Mouse (Mus musculus): ENCODE results near the gene Ebi3. TPM values are rescaled to one million over a fixed set of nuclear protein-coding genes. Genes with fewer than 3 reads are reported as not detected.
A peak's percentile ranks its signal among the peaks of the same experiment; 100 is the strongest.

Gene Ebi3
- polyA plus RNA-seq (2014; fragmentation: Nextera tagmentation; extraction: Ambion mirVana) = 1.8 and 2.2 TPM in 2 replicates

DNA sequence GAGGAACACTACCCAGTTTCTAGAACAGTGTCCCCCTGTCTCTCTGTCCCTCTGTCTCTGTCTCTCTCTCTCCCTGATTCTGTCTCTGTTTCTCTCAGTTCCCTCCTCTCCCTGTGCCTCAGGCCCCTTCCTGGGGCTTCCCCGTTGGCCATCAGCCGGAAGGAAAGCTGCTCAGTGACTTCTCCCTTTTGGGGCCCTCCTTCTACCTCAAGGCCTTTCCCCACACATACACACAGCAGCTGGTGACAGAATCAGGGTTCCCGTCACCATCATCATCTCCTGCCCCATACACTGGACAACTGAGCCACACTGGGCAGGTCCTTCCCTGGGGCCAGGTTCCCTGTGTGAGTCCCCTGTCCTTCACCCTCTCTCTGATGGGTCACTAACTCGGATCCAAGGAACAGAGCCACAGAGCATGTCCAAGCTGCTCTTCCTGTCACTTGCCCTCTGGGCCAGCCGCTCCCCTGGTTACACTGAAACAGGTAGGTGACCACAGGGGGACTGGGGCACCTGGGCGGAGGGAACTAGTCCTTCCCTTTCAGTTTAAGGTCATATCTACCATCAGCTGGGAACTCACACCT lies at the start of gene Ebi3:
Gene Ebi3 (plus strand): TSS at position 194 of the 581 bp plus-strand sequence.
- H3K9ac ChIP-seq (replicated peaks; ENCODE audit: low read length) = no peak within 1 kb of the TSS
- no peak within 1 kb of the TSS for H3K27ac ChIP-seq (replicated peaks; ENCODE audit: low read depth, low read length)
- no peaks in the 10 kb centered on the region for H3K4me1 ChIP-seq (ENCODE audit: control insufficient read depth, insufficient read depth, low read length)
- H3K27me3 ChIP-seq (ENCODE audit: control insufficient read depth, insufficient read depth, low read length) = peaks cover 2% of the 10 kb centered on the region; the same call in 1 of the 2 replicates
- H3K9me3 ChIP-seq (replicated peaks; ENCODE audit: control insufficient read depth, low read length) = no peaks in the 10 kb centered on the region
- no peak within 1 kb of the TSS for H3K4me2 ChIP-seq (ENCODE audit: low read depth, low read length)
- no peaks in the 10 kb centered on the region for H3K36me3 ChIP-seq (replicated peaks; ENCODE audit: control insufficient read depth, insufficient read depth, low read depth, low read length)
- 71% methylated on average over 6 of the region's 6 CpGs for WGBS
- ATAC-seq (replicated peaks; ENCODE audit: insufficient number of reproducible peaks, low FRiP score, low TSS enrichment, low read depth) = no peak
- no peak within 1 kb of the TSS for H3K4me3 ChIP-seq (ENCODE audit: low read depth, low read length)
- no peak for DNase-seq (ENCODE audit: low spot score)

DNA sequence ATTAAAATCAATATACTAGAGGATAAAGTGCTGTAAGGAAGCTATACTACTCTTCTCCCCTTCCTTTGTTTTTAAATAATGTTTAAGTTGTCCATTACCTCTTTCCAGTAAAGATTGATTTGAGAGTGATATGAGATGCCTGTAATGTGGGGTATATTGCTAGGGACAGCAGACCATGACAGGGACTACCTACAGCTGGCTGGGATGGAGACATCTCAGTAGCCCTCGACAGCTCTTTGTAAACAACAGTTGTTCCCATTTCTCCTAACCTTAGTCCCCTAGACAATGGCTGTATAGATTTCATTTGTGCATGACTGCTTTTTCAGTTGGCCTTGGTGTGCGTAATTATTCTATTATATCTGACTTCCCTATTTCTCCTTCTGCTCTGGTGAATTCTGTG lies 49.4 kb upstream of the Ebi3 start:
- WGBS = 84% methylated on average over 2 of the region's 2 CpGs

DNA sequence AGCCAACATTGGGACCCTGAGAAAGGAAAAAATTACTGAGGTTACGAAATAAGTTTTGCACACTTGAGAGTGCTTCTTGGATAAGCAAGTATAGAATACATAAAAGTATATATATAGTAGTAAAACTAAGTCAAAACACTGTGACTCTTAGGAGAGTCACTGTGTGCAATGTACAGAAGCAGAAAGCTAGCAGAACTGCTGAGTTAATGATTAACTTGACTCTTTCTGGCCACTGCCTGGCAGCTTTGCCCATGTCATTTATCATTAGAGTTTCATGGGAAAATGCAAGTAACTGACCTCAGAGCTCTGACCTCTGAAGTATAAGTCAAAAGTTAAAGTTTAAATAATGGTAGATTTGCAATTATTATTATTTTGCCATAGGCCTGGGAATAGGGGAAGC lies 48.8 kb upstream of the Ebi3 start:
- ATAC-seq (replicated peaks; ENCODE audit: insufficient number of reproducible peaks, low FRiP score, low TSS enrichment, low read depth) = no peak
- H3K4me2 ChIP-seq (ENCODE audit: low read depth, low read length) = no peak overlapping the region
- no peaks in the 10 kb centered on the region for H3K9me3 ChIP-seq (replicated peaks; ENCODE audit: control insufficient read depth, low read length)
- H3K36me3 ChIP-seq (replicated peaks; ENCODE audit: control insufficient read depth, insufficient read depth, low read depth, low read length) = no peaks in the 10 kb centered on the region
- no peaks in the 10 kb centered on the region for H3K27me3 ChIP-seq (ENCODE audit: control insufficient read depth, insufficient read depth, low read length)
- no peak overlapping the region for H3K4me3 ChIP-seq (ENCODE audit: low read depth, low read length)
- no peak overlapping the region for H3K9ac ChIP-seq (replicated peaks; ENCODE audit: low read length)
- WGBS = 87% methylated on average over 1 of the region's 1 CpGs
- no peak for DNase-seq (ENCODE audit: low spot score)
- no peak overlapping the region for H3K27ac ChIP-seq (replicated peaks; ENCODE audit: low read depth, low read length)
- H3K4me1 ChIP-seq (ENCODE audit: control insufficient read depth, insufficient read depth, low read length) = no peaks in the 10 kb centered on the region

More for the DNA sequence above, 49.4 kb upstream of the Ebi3 start:
- Histone ChIP-seq H3K9me3 (replicated peaks; ENCODE audit: control insufficient read depth, low read length) (no peaks in the 10 kb centered on the region), H3K4me2 (ENCODE audit: low read depth, low read length) (no peak overlapping the region), H3K27ac (replicated peaks; ENCODE audit: low read depth, low read length) (no peak overlapping the region), H3K4me3 (ENCODE audit: low read depth, low read length) (no peak overlapping the region), H3K4me1 (ENCODE audit: control insufficient read depth, insufficient read depth, low read length) (no peaks in the 10 kb centered on the region), H3K9ac (replicated peaks; ENCODE audit: low read length) (no peak overlapping the region), H3K36me3 (replicated peaks; ENCODE audit: control insufficient read depth, insufficient read depth, low read depth, low read length) (no peaks in the 10 kb centered on the region; the same call in 1 of the 2 replicates), H3K27me3 (ENCODE audit: control insufficient read depth, insufficient read depth, low read length) (no peaks in the 10 kb centered on the region)
- ATAC-seq (replicated peaks; ENCODE audit: insufficient number of reproducible peaks, low FRiP score, low TSS enrichment, low read depth) = no peak
- DNase-seq (ENCODE audit: low spot score) = no peak

DNA sequence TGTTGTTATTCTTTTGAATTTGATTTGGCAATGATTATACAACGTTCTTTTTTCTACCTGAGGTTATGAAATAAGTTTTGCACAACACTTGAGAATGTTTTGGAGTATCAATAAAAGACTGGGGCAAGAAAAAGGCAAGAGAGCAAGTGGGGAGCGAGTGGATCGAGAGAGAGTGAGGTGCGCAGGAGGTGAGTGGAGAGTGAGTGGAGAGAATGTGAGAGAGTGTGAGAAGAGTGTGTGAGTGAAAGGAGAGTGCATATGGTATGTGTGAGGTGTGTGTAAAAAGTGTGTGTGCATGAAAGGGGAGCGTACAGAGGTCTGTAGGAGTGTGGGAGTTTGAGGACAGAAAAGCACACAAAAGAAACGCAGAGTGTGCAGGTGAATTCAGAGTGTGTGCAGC lies 48.3 kb upstream of the Ebi3 start:
- Histone ChIP-seq H3K4me3 (ENCODE audit: low read depth, low read length) (no peak overlapping the region), H3K4me1 (ENCODE audit: control insufficient read depth, insufficient read depth, low read length) (no peaks in the 10 kb centered on the region), H3K9ac (replicated peaks; ENCODE audit: low read length) (no peak overlapping the region), H3K27me3 (ENCODE audit: control insufficient read depth, insufficient read depth, low read length) (no peaks in the 10 kb centered on the region), H3K36me3 (replicated peaks; ENCODE audit: control insufficient read depth, insufficient read depth, low read depth, low read length) (no peaks in the 10 kb centered on the region), H3K9me3 (replicated peaks; ENCODE audit: control insufficient read depth, low read length) (no peaks in the 10 kb centered on the region), H3K4me2 (ENCODE audit: low read depth, low read length) (no peak overlapping the region), H3K27ac (replicated peaks; ENCODE audit: low read depth, low read length) (no peak overlapping the region)
- ATAC-seq (replicated peaks; ENCODE audit: insufficient number of reproducible peaks, low FRiP score, low TSS enrichment, low read depth) = no peak
- no peak for DNase-seq (ENCODE audit: low spot score)
- WGBS = 75% methylated on average over 6 of the region's 6 CpGs

DNA sequence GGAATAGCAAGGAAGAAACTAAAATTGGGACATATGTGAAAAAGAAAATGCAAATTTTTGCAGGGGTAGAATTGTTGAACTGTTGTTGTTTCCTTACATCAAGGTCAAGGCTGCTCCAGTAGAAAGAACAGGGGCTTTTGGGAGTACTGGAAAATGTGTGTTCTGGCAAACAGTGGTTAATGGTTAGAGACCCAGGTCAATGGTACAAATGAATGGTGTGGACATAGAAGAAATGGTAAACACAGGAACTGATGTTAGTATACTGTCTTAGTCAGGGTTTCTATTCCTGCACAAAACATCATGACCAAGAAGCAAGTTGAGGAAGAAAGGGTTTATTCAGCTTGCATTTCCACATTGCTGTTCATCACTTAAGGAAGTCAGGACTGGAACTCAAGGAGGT lies 45.8 kb upstream of the Ebi3 start:
- no peaks in the 10 kb centered on the region for H3K4me1 ChIP-seq (ENCODE audit: control insufficient read depth, insufficient read depth, low read length)
- no peaks in the 10 kb centered on the region for H3K9me3 ChIP-seq (replicated peaks; ENCODE audit: control insufficient read depth, low read length)
- H3K4me3 ChIP-seq (ENCODE audit: low read depth, low read length) = no peak overlapping the region
- no peaks in the 10 kb centered on the region for H3K36me3 ChIP-seq (replicated peaks; ENCODE audit: control insufficient read depth, insufficient read depth, low read depth, low read length)
- H3K27ac ChIP-seq (replicated peaks; ENCODE audit: low read depth, low read length) = no peak overlapping the region
- ATAC-seq (replicated peaks; ENCODE audit: insufficient number of reproducible peaks, low FRiP score, low TSS enrichment, low read depth) (no peak), DNase-seq (ENCODE audit: low spot score) (no peak)
- no peaks in the 10 kb centered on the region for H3K27me3 ChIP-seq (ENCODE audit: control insufficient read depth, insufficient read depth, low read length)
- H3K9ac ChIP-seq (replicated peaks; ENCODE audit: low read length) = no peak overlapping the region
- H3K4me2 ChIP-seq (ENCODE audit: low read depth, low read length) = no peak overlapping the region

DNA sequence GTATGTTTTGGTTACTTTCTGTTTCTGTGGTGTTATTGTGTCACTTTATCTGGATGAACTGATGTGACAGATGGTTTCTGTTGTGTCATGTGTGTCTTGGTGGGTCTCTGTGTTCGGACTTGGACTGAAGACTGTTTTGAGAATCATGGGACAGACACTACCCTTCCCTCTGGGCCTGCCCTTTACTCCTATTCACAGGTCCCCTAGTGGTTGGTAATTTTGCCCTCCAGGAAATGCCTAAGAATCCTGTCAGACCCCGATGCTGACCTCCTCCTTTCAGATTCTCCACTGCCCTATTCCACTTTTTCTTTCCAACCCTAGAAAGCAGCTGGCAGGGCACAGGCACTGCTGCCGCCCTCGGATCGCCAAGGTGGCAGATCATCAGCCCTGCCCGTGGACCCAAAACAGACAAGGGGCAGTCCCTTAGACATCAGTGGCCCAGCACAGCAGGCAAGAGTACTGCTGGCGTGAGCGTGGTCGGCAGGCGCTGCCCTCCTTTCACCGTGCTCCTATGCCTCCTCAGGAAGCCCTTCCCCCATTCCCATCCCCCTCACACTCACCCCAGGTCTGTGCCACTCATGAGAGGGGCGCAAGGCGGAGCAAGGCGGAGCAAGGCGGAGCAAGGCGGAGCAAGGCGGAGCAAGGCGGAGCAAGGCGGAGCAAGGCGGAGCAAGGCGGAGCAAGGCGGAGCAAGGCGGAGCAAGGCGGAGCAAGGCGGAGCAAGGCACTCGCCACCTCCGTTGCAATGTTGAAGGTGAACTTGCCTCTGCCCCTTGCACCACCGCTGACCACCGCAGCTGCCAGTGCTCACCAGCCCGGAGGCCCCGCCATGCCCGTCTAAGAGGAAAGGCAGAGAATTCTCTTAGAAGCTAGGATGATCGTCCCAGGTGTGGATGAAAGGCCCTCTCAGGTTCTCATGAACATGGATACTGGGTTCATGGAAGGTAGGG lies 20.6 kb upstream of the Ebi3 start:
- peak overlapping the region; percentile 72 for H3K9ac ChIP-seq (replicated peaks; ENCODE audit: low read length)
- no peaks in the 10 kb centered on the region for H3K4me1 ChIP-seq (ENCODE audit: control insufficient read depth, insufficient read depth, low read length)
- H3K9me3 ChIP-seq (replicated peaks; ENCODE audit: control insufficient read depth, low read length) = no peaks in the 10 kb centered on the region
- H3K36me3 ChIP-seq (replicated peaks; ENCODE audit: control insufficient read depth, insufficient read depth, low read depth, low read length) = no peaks in the 10 kb centered on the region
- ATAC-seq (replicated peaks; ENCODE audit: insufficient number of reproducible peaks, low FRiP score, low TSS enrichment, low read depth) (peak; percentile 97), DNase-seq (ENCODE audit: low spot score) (peak; percentile 80)
- peak overlapping the region; percentile 62; the same call in 1 of the 2 replicates for H3K27ac ChIP-seq (replicated peaks; ENCODE audit: low read depth, low read length)
- H3K27me3 ChIP-seq (ENCODE audit: control insufficient read depth, insufficient read depth, low read length) = no peaks in the 10 kb centered on the region
- H3K4me2 ChIP-seq (ENCODE audit: low read depth, low read length) = peak overlapping the region; percentile 54
- peak overlapping the region; percentile 51 for H3K4me3 ChIP-seq (ENCODE audit: low read depth, low read length)
- WGBS = 1% methylated on average over 30 of the region's 33 CpGs

DNA sequence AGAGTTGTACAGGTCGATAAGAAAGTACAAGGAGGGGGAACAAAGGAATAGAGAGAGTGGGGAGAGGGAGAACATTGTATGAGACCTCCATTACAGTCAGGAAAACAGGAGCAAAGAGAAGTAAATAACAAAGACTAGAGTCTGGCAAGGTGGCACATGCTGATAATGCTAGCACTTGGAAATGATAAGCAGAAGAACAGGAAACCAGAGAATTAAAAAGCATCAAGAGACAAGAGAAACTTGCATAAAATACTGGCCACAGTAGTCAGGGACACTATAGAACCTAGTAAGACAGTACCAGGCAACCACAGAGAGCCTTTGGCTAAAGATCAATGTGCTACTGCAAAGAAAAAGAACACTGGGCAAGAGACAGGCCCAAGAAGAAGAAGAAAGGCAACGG lies 19.8 kb upstream of the Ebi3 start:
- H3K4me3 ChIP-seq (ENCODE audit: low read depth, low read length) = peak overlapping the region; percentile 51
- no peak overlapping the region for H3K27ac ChIP-seq (replicated peaks; ENCODE audit: low read depth, low read length)
- 74% methylated on average over 2 of the region's 2 CpGs for WGBS
- peak overlapping the region; percentile 54 for H3K4me2 ChIP-seq (ENCODE audit: low read depth, low read length)
- H3K4me1 ChIP-seq (ENCODE audit: control insufficient read depth, insufficient read depth, low read length) = no peaks in the 10 kb centered on the region
- no peak overlapping the region; the same call in 1 of the 2 replicates for H3K9ac ChIP-seq (replicated peaks; ENCODE audit: low read length)
- DNase-seq (ENCODE audit: low spot score) (no peak), ATAC-seq (replicated peaks; ENCODE audit: insufficient number of reproducible peaks, low FRiP score, low TSS enrichment, low read depth) (no peak)
- no peaks in the 10 kb centered on the region for H3K27me3 ChIP-seq (ENCODE audit: control insufficient read depth, insufficient read depth, low read length)
- no peaks in the 10 kb centered on the region for H3K9me3 ChIP-seq (replicated peaks; ENCODE audit: control insufficient read depth, low read length)
- no peaks in the 10 kb centered on the region for H3K36me3 ChIP-seq (replicated peaks; ENCODE audit: control insufficient read depth, insufficient read depth, low read depth, low read length)

DNA sequence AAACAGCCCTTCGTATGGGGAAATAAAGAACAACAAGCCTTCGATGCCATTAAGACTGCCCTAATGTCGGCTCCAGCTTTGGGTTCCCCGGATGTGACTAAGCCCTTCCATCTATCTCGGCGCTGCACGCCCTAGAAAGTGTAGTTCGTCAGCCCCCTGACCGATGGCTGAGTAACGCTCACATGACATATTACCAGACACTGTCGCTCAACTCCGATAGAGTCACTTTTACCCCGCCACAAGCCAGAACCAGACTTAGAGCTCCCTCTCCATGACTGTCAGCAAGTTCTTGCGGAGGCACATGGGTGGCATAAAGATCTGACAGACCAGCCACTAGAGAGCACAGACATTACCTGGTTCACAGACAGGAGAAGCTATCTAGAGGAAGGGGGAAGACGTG lies 19.2 kb upstream of the Ebi3 start:
- Histone ChIP-seq H3K4me3 (ENCODE audit: low read depth, low read length) (no peak overlapping the region), H3K4me1 (ENCODE audit: control insufficient read depth, insufficient read depth, low read length) (no peaks in the 10 kb centered on the region), H3K27ac (replicated peaks; ENCODE audit: low read depth, low read length) (no peak overlapping the region), H3K4me2 (ENCODE audit: low read depth, low read length) (no peak overlapping the region), H3K27me3 (ENCODE audit: control insufficient read depth, insufficient read depth, low read length) (no peaks in the 10 kb centered on the region), H3K9me3 (replicated peaks; ENCODE audit: control insufficient read depth, low read length) (no peaks in the 10 kb centered on the region), H3K36me3 (replicated peaks; ENCODE audit: control insufficient read depth, insufficient read depth, low read depth, low read length) (no peaks in the 10 kb centered on the region), H3K9ac (replicated peaks; ENCODE audit: low read length) (no peak overlapping the region)
- no peak for ATAC-seq (replicated peaks; ENCODE audit: insufficient number of reproducible peaks, low FRiP score, low TSS enrichment, low read depth)
- 93% methylated on average over 15 of the region's 15 CpGs for WGBS
- DNase-seq (ENCODE audit: low spot score) = no peak
